Mouse (Mus musculus): ENCODE measurements around the gene Ubap2l.

GRCm38 (mm10) chr3:89968509-89968908 lies 83.9 kb downstream of the Ubap2l start:
- TF ChIP-seq CTCF (IDR thresholded peaks at IDR 0.05) (no peak), POLR2A (IDR thresholded peaks at IDR 0.05; ENCODE audit: insufficient read depth, low read depth, low read length) (no peak), EP300 (IDR thresholded peaks at IDR 0.05; ENCODE audit: insufficient read depth, low read depth, low read length) (no peak)

Measured in heart, adult 2 months (tissue).